Mouse (Mus musculus) monocyte, adult 59 days (primary cell): ENCODE measurements around the gene Krt13. TPM values are rescaled to one million over a fixed set of nuclear protein-coding genes. Genes with fewer than 3 reads are reported as not detected.

Experiments used
- total RNA-seq, 2 experiments: library from RNA; stranded (reverse); gene quantifications; one replicate each; pipeline ENCODE4 v1.2.4; 2023

Gene Krt13
- total RNA-seq = not detected

DNA sequence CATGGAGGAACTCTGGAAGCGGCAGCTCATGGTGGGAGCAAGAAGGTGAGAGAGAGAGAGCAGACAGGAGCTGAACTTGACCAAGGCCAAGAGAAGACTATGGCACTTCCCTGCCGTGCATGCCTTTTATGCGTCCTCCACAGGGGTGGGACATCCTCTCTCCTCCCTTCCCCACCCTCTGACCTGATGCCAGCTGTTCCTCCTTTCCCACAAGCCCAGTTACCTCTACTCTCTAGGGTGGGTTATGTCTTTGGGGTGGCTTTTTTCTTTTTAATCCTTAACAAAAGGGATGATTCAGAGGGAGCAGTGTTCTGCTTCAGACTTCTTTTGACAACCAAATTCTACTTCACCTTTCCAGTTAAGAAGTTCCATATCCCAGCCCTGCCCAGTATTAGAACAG lies at the start of gene Krt13:
Gene Krt13, minus strand, starts transcription at position 101 of the 400 bp plus-strand sequence.

DNA sequence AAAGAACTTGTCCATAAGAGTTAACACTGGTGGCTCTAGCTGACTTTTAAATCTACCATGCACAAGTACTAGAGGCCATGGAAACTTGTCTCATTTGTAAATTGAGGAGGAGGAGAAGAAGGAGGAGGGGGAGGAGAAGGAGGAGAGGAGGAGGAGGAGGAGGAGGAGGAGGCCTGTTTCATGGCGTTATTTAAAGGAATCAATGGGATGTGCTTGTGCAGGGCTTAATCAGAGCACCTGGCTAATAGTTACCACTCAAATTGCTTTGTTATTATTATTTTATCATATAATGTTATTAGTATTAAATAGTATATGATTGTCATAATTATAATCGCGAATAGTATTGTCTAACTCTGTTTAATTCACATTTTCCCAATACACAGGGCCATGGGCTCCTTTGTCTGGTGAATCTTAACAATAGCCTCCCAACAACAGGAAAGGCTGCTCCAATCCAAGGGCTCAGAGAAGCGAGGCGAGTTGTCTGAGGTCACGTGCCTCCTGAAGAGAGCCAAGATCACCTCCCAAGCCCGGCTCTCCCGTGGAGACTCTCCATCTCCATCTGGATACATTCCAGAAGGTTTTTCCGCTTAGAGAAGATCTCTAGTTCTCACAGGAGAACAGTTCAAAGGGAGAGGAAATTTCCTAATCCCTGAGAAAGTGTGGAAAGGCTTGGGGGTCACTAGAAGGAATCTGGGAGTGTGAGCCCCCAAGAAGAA lies 27.4 kb upstream of the Krt13 start, which contains the start of gene Krt19:
Gene Krt19, minus strand, starts transcription at position 51 of the 716 bp plus-strand sequence.

DNA sequence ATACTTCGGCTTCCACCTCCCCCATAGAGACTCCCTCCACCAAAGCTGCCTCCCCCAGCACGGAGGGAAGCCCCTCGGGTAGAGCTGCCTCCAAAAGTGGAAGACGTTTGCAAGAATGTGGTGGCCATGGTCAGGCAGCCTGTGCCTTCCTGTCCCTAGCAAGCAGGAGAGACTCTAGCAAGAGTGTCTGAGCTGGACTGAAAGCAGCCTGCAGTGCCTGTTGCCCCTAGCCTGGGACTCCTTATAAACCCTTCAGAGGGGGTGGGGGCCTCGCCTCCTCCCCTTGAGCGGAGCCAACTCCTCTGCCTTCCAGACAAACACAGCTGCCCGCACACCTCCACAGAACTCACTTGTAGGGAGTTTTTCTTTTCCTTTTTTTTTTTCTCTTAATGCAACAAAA lies 14.4 kb upstream of the Krt13 start, which contains the start of gene Krt15:
Gene Krt15, minus strand, starts transcription at position 198 of the 400 bp plus-strand sequence.

DNA sequence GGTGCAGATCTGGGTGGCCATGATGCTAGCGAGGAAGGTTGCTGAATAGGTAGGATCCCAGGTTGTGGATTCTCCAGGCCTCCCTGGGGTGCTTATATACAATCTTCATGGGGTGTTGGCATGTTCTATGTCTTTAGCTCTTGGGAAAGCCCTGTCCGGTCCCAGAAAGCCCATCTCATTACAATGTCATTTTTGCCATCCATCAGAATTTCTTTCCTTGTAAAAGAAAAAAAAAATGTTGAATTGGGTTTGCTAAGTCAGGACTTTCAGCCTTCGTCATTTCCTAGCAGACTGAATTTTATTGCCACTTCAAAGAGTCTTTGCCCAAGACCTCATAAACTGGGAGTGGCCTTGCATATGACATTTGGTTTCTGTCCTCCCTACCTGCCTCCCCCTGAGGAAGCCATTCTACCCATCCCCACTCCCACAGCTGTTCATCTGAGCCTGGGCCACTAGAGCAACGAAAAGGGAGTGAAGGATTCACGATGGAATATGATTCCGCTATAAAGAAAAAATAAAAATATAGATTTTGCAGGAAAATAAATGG lies 15.7 kb downstream of the Krt13 start, which contains the start of gene Krt36:
Gene Krt36, minus strand, starts transcription at position 51 of the 547 bp plus-strand sequence.

GRCm38 (mm10) chr11:100096141-100096540 lies 25.2 kb downstream of the Krt13 start, which contains the start of gene Krt35:
Gene Krt35, minus strand, starts transcription at chr11:100096241.

GRCm38 (mm10) chr11:100087861-100088260 lies 33.5 kb downstream of the Krt13 start, which contains the start of gene Krt32:
Gene Krt32, minus strand, starts transcription at chr11:100088226.

Other genes starting within 250 kb of the Krt13 start
- not detected for gene Krtap9-1, start 248.2 kb downstream of the Krt13 start, total RNA-seq
- not detected for gene Gm11567, start 242.4 kb downstream of the Krt13 start, total RNA-seq
- gene Krtap31-1, start 213.6 kb downstream of the Krt13 start, total RNA-seq = not detected
- not detected for gene Gm11565, start 206.8 kb downstream of the Krt13 start, total RNA-seq
- gene Krtap31-2, start 185.3 kb downstream of the Krt13 start, total RNA-seq = not detected
- gene Krtap9-5, start 173.1 kb downstream of the Krt13 start, total RNA-seq = not detected
- gene Krtap29-1, start 142.5 kb downstream of the Krt13 start, total RNA-seq = not detected
- gene Krtap16-1, start 135.0 kb downstream of the Krt13 start, total RNA-seq = not detected
- gene Krtap17-1, start 127.6 kb downstream of the Krt13 start, total RNA-seq = not detected
- not detected for gene Krt33a, start 105.4 kb downstream of the Krt13 start, total RNA-seq
- not detected for gene Krt33b, start 91.7 kb downstream of the Krt13 start, total RNA-seq
- gene Krt34, start 80.0 kb downstream of the Krt13 start, total RNA-seq = not detected
- not detected for gene Krt31, start 71.0 kb downstream of the Krt13 start, total RNA-seq
- not detected for gene Krt32, start 33.3 kb downstream of the Krt13 start, total RNA-seq
- not detected for gene Krt35, start 25.3 kb downstream of the Krt13 start, total RNA-seq
- gene Krt36, start 15.9 kb downstream of the Krt13 start, total RNA-seq = not detected
- gene Krt15, start 14.4 kb upstream of the Krt13 start, total RNA-seq = not detected
- gene Krt19, start 27.1 kb upstream of the Krt13 start, total RNA-seq = 1 to 10 TPM in 1 of 2 experiments, under 1 TPM in 1; 0.55 to 1.7 TPM
- gene Krt9, start 71.7 kb upstream of the Krt13 start, total RNA-seq = not detected
- gene Krt14, start 86.0 kb upstream of the Krt13 start, total RNA-seq = not detected
- not detected for gene Krt16, start 127.3 kb upstream of the Krt13 start, total RNA-seq
- not detected for gene Krt17, start 139.5 kb upstream of the Krt13 start, total RNA-seq
- not detected for gene Krt42, start 148.3 kb upstream of the Krt13 start, total RNA-seq
- 1,000 to 10,000 TPM; 1,552 to 1,553 TPM for gene Eif1, start 198.3 kb upstream of the Krt13 start, total RNA-seq
- gene Gast, start 212.8 kb upstream of the Krt13 start, total RNA-seq = not detected
- gene Hap1, start 234.6 kb upstream of the Krt13 start, total RNA-seq = 10 to 100 TPM; 18.6 to 22.0 TPM